Mouse (Mus musculus) right cerebral cortex, postnatal 36 days (tissue): ENCODE results near the gene Efemp2.

Source experiments
- DNase-seq, 2 experiments: peaks; one replicate each; pipeline ENCODE4 v3.0.0; 2022; ENCODE audit warnings: low spot score in 2 of 2, mixed read lengths in 1 of 2

Gene Efemp2

DNA sequence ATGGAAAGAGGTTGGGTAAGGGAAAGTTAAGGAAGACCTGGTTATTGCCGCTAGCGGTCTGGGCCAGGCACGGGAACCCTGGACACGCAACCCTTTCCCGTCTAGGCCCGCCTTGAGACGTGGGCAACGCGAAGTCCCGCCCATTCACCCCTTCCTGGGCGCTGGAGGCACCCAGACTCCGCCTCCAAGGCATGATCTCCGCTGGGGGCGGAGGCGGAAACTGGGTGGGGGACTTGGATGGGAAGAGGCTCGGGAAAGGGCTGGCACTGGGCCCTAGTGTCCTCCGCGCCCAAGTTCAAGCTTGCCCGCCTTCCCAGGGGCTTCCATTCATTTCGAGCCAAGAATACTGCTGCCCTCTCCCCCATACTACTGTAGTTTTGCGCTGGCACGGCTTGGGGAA is at the start of gene Efemp2:
Efemp2 (plus strand) TSS at position 235 of the 400 bp plus-strand sequence.
- peak in 1 of 2 experiments; percentile 48 for DNase-seq

DNA sequence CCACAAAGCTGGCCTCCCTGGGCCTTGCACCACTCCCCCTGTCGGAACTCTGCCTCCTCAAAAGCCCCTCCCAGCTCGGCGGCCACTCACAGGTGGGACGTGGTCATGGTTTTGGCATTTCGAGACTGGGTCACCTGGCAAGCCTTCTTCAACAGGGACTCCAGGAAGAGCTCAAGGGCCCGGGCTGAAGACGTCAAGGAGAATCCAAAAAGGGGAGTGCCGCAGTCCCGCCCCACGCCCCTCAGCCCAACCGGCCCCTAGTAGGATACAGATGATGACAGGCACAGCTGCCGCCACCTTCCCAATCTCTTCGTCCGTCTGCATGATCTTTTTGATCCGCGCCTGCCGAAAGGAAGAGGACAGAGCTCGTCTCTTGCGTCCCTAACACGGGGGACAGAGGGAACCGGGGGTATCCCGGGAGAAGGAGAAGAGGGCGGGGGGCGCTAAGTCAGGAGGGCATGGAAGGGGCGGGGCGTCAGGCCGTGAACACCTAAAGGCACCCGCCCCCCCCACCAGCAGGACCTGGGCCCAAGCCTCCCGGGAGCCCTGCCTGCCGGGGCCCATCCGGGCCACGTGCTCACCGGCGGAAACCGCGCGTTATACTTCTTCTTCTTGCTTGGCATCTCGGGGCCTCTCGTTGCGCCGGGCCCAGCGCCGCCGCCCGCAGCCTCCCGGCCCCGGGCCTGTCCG is 49.5 kb upstream of the Efemp2 start:
- peak; percentile 51 to 55 for DNase-seq

DNA sequence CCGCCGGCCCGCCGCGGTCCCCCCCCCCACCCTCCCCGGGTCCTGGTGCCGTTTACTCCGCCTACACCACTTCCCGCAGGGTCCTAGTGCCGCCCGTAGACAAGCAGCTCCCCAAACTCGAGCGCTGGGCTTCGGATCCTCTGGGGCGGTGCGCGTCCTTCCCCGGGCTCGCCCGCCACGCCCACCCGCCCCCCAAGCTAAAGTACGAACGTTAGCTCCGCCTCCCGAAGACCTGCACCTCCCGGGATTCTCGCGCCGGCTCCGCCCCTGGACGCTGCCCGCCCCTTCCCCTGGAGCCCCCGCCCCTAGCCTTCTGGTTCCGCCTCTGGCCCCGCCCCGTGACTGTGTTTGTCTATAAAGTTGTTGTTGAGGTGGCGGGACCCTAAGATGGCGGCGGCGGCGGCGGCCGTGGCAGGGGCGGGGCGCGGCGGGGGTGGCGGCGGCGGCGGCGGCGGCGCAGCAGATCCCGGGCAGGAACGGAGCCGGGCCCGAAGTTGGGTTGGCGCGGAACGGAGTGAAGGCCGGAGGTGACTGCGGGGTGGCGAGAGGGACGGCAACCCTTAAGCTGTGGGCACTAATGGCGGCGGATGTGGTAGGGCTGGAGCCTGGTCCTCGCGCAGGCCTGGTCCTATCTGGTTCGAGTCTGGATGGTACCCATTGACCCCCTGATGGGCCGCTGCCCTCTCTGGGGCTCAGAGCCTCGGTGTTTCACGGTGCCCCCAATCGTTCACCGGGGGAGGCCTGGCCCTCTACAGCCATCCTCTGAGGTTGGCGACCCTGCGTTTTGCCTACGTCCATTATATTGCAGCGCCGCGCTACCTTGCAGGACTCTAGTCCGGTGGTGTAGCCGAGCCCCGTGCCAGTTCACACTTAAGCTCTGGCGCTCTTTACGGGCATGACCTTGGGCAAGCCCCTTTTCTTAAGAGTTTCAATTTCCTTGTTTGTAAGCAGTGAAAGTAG is 48.7 kb upstream of the Efemp2 start, which contains the start of the genes Drap1 and AI837181:
Drap1 (minus strand) TSS at position 198 of the 960 bp plus-strand sequence.
AI837181 (plus strand) TSS at position 363 of the 960 bp plus-strand sequence.
- peak; percentile 90 to 93 for DNase-seq

DNA sequence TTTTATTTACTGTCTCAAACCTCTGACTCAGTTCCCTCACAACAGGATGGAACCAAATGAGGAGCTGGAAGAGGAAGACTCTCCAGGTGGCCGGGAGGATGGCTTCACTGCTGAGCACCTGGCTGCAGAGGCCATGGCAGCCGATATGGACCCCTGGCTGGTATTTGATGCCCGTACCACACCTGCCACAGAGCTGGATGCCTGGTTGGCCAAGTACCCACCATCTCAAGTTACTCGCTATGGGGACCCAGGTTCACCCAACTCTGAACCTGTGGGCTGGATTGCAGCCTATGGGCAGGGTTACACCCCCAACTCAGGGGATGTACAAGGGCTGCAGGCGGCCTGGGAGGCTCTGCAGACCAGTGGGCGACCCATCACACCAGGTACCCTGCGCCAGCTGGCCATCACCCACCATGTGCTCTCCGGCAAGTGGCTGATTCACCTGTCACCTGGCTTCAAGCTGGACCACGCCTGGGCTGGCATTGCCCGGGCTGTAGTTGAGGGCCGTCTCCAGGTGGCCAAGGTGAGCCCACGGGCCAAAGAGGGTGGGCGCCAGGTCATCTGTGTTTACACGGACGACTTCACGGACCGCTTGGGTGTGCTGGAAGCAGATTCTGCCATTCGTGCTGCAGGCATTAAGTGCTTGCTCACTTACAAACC is 47.7 kb upstream of the Efemp2 start:
- no peak for DNase-seq

DNA sequence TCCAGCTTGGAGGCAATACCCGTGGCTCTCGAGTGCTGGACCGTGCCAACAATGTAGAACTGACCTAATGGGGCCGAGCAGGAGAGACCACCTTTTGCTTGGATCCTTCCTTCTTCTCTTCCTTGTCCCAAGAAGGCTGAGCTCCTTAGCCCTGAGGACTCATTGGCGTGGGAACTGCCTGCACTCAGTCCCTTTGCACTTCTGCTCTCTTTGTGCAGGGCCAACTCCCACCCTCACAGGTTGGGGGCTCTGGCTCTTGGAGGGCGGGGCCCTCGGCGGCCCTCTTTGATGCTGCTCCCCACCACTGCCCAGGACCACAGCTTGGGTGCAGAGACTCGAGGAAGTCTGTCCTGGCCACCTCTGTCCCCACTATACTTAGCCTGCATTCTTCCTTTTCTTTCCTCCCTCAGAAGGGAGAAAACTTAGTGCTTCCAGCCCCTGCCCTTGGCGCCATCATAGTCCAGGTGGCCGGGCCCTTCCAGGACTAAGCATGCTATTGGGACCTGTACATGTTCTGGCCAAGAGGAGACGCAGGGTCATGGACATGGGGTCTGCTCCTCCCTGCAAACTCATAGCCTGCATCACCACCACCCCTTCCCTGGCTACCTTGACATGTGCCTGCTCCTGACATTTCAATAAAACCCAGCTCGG is 47.0 kb upstream of the Efemp2 start:
- DNase-seq: no peak

DNA sequence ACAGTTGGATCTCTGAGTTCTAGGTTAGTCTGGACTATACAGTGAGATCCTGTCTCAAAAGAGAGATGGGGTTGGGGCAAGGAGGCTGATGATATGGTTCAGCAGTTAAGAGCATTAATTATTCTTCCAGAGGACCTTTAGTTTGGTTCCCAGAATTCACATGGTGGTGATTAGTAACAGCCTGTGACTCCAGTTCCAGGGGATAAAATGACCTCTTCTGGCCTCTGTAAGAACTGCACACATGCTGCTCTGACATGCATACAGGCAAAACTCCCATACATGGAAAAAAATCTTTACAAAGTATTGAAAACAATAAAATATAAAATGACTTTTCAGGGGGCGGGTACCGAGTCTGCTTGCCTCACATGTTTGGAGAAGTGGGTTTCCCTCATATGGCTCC is 45.7 kb upstream of the Efemp2 start:
- DNase-seq: no peak

DNA sequence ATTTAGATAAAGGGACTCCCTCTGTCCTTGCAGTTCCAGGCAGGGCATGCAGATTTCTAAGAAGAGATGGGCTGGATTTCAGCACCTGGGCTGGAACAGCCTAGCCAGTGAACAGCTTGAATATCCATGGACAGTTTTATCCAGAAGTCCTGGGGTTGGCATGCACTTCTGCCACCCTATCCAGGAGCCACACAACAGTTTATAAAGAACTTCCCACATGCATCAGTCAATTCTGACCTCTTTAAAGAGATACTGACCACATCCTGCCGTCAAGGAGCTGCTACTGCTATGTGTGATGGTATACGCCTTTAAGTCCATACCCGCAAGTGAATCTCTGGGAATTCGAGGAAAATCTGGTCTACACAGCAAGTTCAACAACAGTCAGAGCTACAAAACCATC is 44.5 kb upstream of the Efemp2 start:
- no peak for DNase-seq

DNA sequence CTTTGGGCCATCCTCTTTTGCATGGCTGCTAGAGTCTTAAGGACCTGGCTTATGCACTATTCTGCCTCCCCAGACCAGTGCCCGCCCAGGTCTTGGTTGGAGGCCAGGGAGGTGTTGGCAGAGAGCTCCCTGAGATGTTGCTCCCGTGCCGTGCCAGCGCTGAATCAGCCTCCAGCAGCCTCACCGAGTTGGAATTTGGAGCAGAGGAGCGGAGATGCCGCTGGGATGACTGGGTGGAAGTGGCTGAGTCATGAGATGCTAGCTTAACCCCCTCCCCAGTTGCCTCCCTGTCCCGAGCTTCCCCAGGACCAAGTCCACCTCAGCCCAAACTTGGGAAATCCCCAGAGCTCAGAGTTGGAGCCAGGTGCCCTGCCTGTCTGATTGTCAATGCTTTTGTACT is 43.9 kb upstream of the Efemp2 start:
- no peak for DNase-seq

DNA sequence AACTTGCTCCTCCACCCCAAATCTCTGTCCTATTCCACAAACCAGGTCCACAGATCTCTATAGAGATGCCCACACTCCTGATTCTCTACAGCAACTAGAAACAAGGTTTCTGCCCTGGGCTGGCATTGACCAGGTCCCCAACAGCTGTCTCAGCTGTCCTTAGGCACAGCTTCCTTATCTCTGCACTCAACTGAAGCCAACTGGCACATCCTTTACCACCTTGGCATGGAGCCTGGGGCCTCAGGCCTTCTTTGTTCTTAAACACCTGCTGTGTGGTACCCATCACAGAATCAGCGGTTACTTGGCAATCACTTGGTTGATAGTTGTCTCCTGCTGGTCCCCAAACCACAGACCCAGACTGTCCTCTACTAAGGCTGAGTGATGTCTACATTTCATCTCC is 43.3 kb upstream of the Efemp2 start:
- DNase-seq: no peak

DNA sequence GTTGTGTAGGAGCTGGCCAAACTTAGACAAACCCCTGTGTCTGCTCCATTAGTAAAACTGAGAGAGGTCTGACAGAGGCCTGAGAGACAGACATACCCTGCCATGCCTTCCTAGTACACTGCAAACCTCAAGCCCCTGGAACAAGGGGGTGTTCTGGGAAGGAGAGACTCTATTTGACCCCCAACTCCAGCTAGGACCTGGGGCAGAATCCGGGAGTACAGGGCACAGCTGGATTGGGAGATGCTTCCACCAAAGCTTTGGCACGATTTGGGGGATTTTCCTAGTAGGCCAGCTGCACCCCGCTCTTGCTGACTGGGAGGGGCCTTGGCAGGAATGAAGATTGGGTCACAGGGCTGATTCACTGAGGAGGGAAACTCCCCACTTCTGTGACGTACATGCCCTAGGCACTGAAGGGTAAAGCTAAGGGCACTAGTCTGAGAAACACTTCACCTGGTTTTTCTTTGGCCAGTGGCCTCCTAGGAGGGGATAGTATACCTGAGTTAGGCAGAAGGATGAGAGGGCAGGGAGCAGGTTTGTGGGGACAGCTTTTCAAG is 41.8 kb upstream of the Efemp2 start:
- no peak for DNase-seq

DNA sequence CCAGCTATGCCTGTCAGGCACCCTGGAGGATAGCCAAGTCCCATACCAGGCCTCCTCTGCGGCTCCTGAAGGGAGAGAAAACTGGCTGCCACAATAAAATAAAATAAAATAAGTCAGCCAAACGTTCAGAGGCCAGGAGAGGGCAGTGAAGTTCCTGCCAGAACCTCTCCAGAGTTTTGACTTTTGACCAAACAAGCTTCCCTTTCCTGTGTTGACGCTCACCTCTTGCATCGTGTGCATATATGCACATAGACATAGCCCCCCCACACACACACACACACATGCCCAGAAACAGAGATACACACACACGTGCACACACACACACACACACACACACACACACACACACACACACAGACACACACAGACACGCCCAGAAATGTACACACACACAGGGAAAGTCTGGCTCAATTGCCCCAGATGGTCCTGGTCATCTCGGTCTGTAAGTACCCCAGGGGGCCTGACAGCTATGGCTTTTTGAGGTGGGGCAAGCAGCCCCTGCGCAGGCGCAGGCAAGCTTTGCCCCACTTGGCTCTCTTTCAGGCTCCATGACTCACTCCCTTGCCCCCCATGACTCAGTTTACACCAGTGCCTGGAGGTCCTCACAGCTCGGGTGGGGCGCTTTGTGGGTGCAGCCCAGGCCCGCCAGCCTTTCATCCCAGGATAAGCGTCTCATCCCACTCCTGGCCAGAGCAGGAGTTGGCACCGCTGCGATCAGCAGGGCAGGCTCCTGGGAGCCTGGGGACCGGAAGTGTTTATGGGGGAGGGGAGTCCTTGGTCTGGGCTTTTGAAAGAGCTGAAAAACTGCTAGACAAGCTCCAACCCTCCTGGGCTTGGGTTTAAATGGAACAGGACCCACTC is 40.5 kb upstream of the Efemp2 start:
- no peak for DNase-seq

DNA sequence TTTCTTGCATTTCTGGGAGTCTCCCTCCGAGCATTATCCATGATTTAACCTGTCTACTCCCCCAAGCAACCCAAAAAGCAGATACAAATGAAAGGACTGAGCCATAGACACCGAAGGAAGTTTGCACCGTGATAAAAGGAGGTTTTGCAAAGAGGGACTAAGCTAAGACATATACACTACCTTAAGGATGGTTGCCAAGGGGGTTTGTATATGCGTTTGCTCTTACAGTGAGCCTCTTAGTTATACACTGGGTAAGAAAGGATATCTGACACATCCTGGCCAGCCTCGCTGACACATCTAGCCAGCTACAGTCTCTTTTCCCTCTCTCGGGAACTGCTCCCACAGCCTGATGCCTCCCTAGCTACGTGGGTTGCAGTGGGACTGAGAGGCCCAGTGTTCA is 39.8 kb upstream of the Efemp2 start:
- DNase-seq: no peak

DNA sequence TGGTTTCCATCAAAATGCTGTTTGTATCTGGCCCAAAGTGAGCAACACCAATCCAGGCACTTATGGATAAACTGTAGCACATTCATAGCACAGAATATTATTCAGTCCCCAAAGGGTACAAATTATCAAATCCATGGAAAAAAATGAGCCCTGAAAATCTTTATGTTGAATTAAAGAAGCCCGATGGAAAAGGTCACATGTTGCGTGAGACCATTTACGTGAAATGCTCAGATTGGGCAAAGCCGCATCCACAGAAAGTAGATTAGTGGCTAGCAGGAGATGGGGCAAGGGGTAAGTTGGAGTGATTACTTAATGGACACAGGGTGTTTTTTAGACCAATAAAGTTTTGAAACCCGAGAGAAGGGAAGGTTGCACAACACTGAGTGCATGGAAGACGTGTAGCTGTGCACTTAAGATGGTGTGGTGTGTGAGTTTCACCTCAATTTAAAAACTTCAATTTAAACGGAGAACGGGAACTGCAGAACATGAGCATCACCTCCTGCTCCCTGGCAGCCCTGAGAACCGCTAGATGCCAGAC is 29.3 kb upstream of the Efemp2 start:
- DNase-seq: no peak

DNA sequence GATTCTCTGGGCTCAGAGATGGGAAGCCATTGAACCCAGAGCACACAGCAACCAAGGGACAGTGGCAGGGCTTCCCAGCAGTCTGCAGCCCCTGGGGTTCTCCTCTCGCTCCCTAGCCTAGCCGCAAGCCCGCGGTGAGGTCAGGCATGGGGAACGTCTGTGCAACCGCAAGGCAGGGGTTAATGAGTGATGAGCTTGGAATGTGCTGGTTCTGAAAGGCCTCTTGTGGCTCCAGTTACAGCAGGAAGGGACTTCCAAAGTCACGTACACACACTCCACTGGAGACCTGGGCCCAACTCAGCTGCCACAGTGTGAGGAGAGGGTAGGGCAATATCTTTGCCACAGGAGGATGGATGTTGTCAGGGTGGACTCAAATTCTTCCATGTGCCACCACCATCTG is 28.8 kb upstream of the Efemp2 start:
- no peak for DNase-seq

DNA sequence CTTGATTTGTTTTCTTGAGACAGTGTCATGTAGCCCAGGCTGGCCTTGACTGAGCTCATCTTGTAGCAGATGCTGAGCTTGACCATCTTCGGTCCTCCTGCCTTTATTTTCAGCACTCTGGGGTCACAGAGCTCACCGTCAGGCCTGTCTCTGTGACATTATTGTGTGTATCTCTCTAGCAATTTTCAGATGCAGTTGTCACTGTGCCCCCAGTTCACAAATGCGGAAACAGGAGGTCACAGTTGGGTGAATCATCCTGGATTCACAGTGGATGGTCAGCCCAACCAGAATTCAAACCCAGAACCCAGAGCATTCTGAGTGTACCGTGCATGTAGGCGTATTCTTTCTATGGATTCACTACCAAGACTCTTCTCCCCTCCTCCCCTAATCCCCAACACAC is 28.0 kb upstream of the Efemp2 start:
- DNase-seq: no peak

DNA sequence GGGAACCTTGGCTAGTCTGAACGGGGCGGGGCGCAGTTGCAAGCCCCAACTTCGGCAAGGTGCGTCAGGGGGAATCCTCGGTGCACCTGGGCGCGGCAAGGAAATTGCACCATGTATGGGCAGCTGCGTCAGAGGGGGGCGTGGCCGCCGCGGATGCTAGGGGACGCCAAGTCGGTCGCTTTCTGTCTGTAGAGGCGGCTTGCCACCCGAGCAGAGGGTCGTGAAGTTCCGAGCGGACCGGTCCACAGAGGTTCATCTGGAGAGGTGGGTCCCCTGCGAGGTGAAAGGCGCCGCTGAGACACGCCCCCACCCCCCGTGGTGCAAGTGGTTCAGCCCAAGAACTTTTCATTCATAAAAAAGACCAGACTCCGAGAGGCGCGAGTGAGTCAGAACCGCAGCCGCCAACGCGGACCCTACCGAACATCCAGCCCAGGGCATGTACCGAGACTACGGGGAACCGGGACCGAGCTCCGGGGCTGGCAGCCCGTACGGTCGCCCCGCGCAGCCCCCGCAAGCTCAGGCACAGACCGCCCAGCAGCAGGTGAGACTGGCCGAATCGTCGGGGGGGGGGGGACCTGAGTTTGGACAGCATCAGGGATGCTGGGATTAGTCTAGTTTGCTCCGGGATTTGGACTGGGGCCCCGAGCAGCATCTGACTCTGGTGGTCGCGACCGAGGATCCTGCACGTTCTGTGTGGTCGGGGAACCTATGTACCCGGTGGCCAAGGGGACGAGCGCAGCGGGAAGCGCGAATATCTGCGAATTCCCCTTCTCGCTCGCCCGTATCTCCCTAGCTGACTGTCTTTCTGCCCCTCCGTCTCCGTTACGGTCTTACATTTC is 26.0 kb upstream of the Efemp2 start, which contains the start of gene Fosl1:
Fosl1 (plus strand) TSS at position 33 of the 839 bp plus-strand sequence.
- DNase-seq: peak in 1 of 2 experiments; percentile 60

DNA sequence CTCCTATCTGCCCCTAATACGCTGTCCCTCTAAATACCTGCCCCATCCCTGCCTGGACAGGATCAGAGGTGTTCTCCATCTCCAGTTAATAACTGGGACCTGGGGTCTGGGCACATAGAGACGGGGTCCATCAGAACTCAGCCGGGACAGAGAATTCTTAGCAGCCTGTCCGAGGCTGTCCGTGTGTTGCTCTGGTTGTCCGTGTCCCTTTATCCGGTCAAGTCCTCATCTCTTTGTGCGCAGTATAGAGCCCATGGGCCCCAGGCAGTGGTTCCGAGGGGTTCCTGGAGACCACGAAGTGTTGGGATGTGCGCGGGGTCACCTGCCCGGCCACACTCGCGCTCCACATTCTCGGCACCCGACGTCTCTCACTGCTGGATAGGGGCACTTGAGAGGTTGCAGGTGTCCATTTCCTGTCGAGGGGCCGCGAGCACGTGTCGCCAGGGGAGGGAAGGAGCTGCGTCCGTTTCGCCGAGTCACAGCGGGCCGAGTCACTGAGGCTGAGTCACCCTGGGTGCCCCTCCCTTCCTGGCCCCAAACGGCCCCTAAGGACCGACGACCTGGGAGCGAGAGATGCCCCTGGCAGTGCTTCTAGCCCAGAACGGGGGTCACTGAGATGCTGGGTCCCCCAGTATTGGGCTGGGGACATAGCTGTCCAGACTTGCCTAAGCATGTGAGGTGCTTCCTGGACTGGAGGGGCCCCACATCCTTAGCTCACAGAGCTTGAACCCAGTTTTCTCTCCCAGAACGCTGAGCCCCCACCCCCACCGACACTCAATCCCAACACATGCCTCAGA is 25.2 kb upstream of the Efemp2 start:
- DNase-seq: no peak

DNA sequence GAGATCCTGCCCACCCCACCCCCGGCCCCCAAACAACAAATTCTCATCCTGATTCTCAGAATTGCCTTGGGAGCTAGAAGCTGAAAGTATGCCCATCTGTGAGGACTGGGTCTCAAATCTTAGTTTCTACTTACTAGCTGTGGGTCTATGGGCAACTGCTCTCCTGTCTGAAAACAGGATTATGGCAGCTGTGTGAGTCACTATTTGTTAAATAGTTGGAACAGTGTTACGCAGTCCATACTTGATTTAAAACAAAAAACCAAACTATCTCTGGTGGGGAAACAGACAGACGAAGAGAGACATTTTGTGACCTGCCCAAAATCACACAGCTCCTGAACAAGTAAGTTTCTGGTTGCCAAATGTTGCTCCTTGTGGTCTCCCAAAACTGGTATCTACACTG is 24.1 kb upstream of the Efemp2 start:
- no peak for DNase-seq
